Comparison of ENCODE assay signal across 10 mouse cellular contexts in the genomic region with DNA sequence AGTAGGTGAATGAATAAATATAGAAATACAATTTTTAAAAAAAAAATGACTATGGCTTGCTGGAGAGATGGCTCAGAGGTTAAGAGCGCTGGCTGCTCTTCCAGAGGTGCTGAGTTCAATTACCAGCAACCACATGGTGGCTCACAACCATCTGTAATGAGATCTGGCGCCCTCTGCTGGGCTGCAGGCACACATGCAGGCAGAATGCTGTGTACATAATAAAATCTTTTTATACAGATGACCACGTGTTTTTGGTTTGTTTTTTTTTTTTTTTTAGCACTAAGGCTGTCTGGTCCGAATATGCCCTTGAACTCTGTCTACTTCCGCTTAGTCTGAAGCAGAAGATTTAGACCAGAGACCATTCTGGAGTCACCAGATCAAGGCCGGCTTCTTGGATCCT.
DNase-seq lines count a peak whose midpoint lies in the region; ATAC-seq and TF ChIP-seq lines count a peak whose summit lies in the region.
"Had no signal": no experiment of that assay in that cellular context is flagged by ENCODE, and none has a peak within 500 bp of the region (broad histone marks: within the 10 kb centered on the region; RNA-seq: fewer than 3 reads in every experiment).

No protein-coding gene starts in this region.

- H3K79me2 ChIP-seq in liver, adult 2 months (ENCODE audit: control insufficient read depth, insufficient read depth, low read length) = no peaks in the 10 kb centered on the region

- H3K4me3 ChIP-seq in liver, adult 2 months (ENCODE audit: insufficient read depth, low read depth, low read length) = no peak overlapping the region
- H3K4me3 ChIP-seq in liver, embryonic 12.5 days = no peak overlapping the region
- no peak overlapping the region for H3K4me3 ChIP-seq in bone marrow macrophage, adult 2 months (ENCODE audit: insufficient read depth, low read length)
- H3K4me3 ChIP-seq in small intestine, adult 2 months (ENCODE audit: low read depth, low read length) = no peak overlapping the region
- H3K4me3 ChIP-seq: liver, embryonic 15.5 days had no signal

- 52% methylated on average over 6 of the region's 6 CpGs for WGBS in liver, adult 2 months
- 26% methylated on average over 6 of the region's 6 CpGs for WGBS in liver, embryonic 12.5 days (ENCODE audit: insufficient replicate concordance)
- 53% methylated on average over 6 of the region's 6 CpGs for WGBS in small intestine, adult 2 months

- no peaks in the 10 kb centered on the region for H3K36me3 ChIP-seq in liver, adult 2 months (ENCODE audit: control insufficient read depth, insufficient read depth, low read length)
- H3K36me3 ChIP-seq in liver, embryonic 12.5 days = no peaks in the 10 kb centered on the region
- no peaks in the 10 kb centered on the region for H3K36me3 ChIP-seq in small intestine, adult 2 months (ENCODE audit: control insufficient read depth, insufficient read depth, low read length)
- H3K36me3 ChIP-seq: liver, embryonic 15.5 days had no signal

- H3K4me2 ChIP-seq in liver, embryonic 12.5 days = no peak overlapping the region
- H3K4me2 ChIP-seq: liver, embryonic 15.5 days had no signal

- H3K27ac ChIP-seq in liver, adult 2 months (replicated peaks; ENCODE audit: insufficient read depth, low read depth, low read length) = no peak overlapping the region
- H3K27ac ChIP-seq in liver, embryonic 12.5 days = no peak overlapping the region
- peak overlapping the region; percentile 85 for H3K27ac ChIP-seq in bone marrow macrophage, adult 2 months (ENCODE audit: insufficient read depth, low read depth, low read length)
- H3K27ac ChIP-seq in small intestine, adult 2 months (ENCODE audit: insufficient read depth, low read depth, low read length) = no peak overlapping the region
- H3K27ac ChIP-seq: liver, embryonic 15.5 days had no signal

- peaks cover 16% of the 10 kb centered on the region for H3K4me1 ChIP-seq in liver, adult 2 months (ENCODE audit: control insufficient read depth, insufficient read depth, low read length)
- peaks cover 69% of the 10 kb centered on the region for H3K4me1 ChIP-seq in liver, embryonic 12.5 days
- peaks cover 41% of the 10 kb centered on the region for H3K4me1 ChIP-seq in bone marrow macrophage, adult 2 months (ENCODE audit: control insufficient read depth, insufficient read depth, low read length)
- peaks cover 14% of the 10 kb centered on the region for H3K4me1 ChIP-seq in small intestine, adult 2 months (ENCODE audit: control insufficient read depth, insufficient read depth, insufficient read length, low read length)

- peak; percentile 86 for TF ChIP-seq CTCF in liver, adult 2 months (IDR thresholded peaks at IDR 0.05; ENCODE audit: low read depth, low read length)
- TF ChIP-seq CTCF in bone marrow macrophage, adult 2 months (IDR thresholded peaks at IDR 0.05; ENCODE audit: low read depth, low read length) = peak; percentile 94
- TF ChIP-seq CTCF in small intestine, adult 2 months (IDR thresholded peaks at IDR 0.05; ENCODE audit: extremely low read depth, insufficient read length, insufficient replicate concordance, low read depth, low read length) = peak; percentile 78; the same call in 1 of the 2 replicates

- H3K9me3 ChIP-seq in liver, embryonic 12.5 days (replicated peaks) = no peaks in the 10 kb centered on the region
- H3K9me3 ChIP-seq: liver, embryonic 15.5 days had no signal

- H3K9ac ChIP-seq in liver, adult 2 months (ENCODE audit: low read depth, low read length) = no peak overlapping the region
- no peak overlapping the region for H3K9ac ChIP-seq in liver, embryonic 12.5 days
- H3K9ac ChIP-seq: liver, embryonic 15.5 days had no signal

- no peak for TF ChIP-seq POLR2A in liver, adult 2 months (IDR thresholded peaks at IDR 0.05; ENCODE audit: extremely low read depth, insufficient read depth, low read length)
- TF ChIP-seq POLR2A in bone marrow macrophage, adult 2 months (IDR thresholded peaks at IDR 0.05; ENCODE audit: borderline replicate concordance, low read depth, low read length) = no peak
- no peak for TF ChIP-seq POLR2A in small intestine, adult 2 months (IDR thresholded peaks at IDR 0.05; ENCODE audit: low read depth, low read length)

- peak; percentile 48 for DNase-seq in adrenal gland, postnatal 25 days
- DNase-seq in adrenal gland, adult 2 months = no peak
- DNase-seq in liver, adult 2 months (ENCODE audit: extremely low read depth, low read depth, low spot score) = peak; percentile 33
- no peak for DNase-seq in cerebellum, adult 11-12 months
- no peak for DNase-seq in cerebellum, postnatal 4 days (ENCODE audit: low spot score in 2 of 2)
- DNase-seq: right cerebral cortex, postnatal 25 days had no signal

- no peaks in the 10 kb centered on the region for H3K27me3 ChIP-seq in liver, adult 2 months (ENCODE audit: control insufficient read depth, insufficient read depth, low read length)
- 0 out of 2 replicates have a peak, but pooled peaks cover 6% of the 10 kb centered on the region for H3K27me3 ChIP-seq in liver, embryonic 12.5 days (replicated peaks)
- H3K27me3 ChIP-seq in small intestine, adult 2 months (ENCODE audit: control insufficient read depth, insufficient read depth, low read length) = no peaks in the 10 kb centered on the region
- H3K27me3 ChIP-seq: liver, embryonic 15.5 days had no signal

- no peak for ATAC-seq in liver, embryonic 12.5 days

Comparison
In these comparisons a context has a peak if more than half of its experiments do, and no peak if none do; other contexts are left out.
1. DNase-seq: peak in adrenal gland, postnatal 25 days (single experiment) and liver, adult 2 months (single experiment); none in adrenal gland, adult 2 months (single experiment), cerebellum, adult 11-12 months (single experiment) and cerebellum, postnatal 4 days (0 of 2).
2. Peak in every context shown above with its lines, with median percentiles within 50 percentile points of each other: CTCF ChIP-seq.